ENCODE assay signal across 10 mouse cellular contexts in genomic region chr3:121448606-121449005, GRCm38 (mm10). TPM values are rescaled to one million over a fixed set of nuclear protein-coding genes. Genes with fewer than 3 reads are reported as not detected.
DNase-seq lines count a peak whose midpoint lies in the region; ATAC-seq and TF ChIP-seq lines count a peak whose summit lies in the region.
"Had no signal": no experiment of that assay in that cellular context is flagged by ENCODE, and none has a peak within 500 bp of the region (broad histone marks: within the 10 kb centered on the region; RNA-seq: fewer than 3 reads in every experiment).

No protein-coding gene starts in this region.

- H3K4me1 ChIP-seq in heart, postnatal 0 days (ENCODE audit: control insufficient read depth, insufficient read depth): peaks cover 22% of the 10 kb centered on the region
- H3K4me1 ChIP-seq in hindbrain, embryonic 16.5 days (ENCODE audit: control insufficient read depth, insufficient read depth, low read depth, low read length): peaks cover 17% of the 10 kb centered on the region

- no peak for TF ChIP-seq EP300 in heart, postnatal 0 days (IDR thresholded peaks at IDR 0.05; ENCODE audit: low read depth)

- H3K27ac ChIP-seq in heart, postnatal 0 days (ENCODE audit: low read depth): no peak overlapping the region
- no peak overlapping the region for H3K27ac ChIP-seq in hindbrain, embryonic 16.5 days (ENCODE audit: low read depth, low read length)

- H3K4me2 ChIP-seq in heart, postnatal 0 days (ENCODE audit: low read depth, low read length): peak overlapping the region; percentile 0
- no peak overlapping the region for H3K4me2 ChIP-seq in hindbrain, embryonic 16.5 days (ENCODE audit: low read length)

- peaks cover 34% of the 10 kb centered on the region for H3K36me3 ChIP-seq in heart, postnatal 0 days (replicated peaks; ENCODE audit: control insufficient read depth, insufficient read depth, low read length)
- H3K36me3 ChIP-seq in hindbrain, embryonic 16.5 days (ENCODE audit: control insufficient read depth, insufficient read depth, low read length): no peaks in the 10 kb centered on the region

- no peak for DNase-seq in heart, postnatal 0 days (ENCODE audit: low spot score)
- DNase-seq in heart, postnatal 14 days: no peak
- peak; percentile 31 for DNase-seq in urinary bladder, adult 2 months (ENCODE audit: low spot score)
- DNase-seq in urinary bladder, postnatal 10 days (ENCODE audit: low spot score): no peak
- peak; percentile 19 for DNase-seq in urinary bladder, postnatal 25 days (ENCODE audit: low spot score)
- DNase-seq in lung, postnatal 25 days (ENCODE audit: low spot score): no peak
- DNase-seq: liver; thymus, adult 18-20 months had no signal

- ATAC-seq in heart, postnatal 0 days (ENCODE audit: insufficient read depth, low read depth): no peak
- ATAC-seq in hindbrain, embryonic 16.5 days: peak; percentile 60
- ATAC-seq in cerebellum, adult (ENCODE audit: insufficient number of reproducible peaks, low FRiP score, low TSS enrichment): no peak

- no peak overlapping the region for H3K9ac ChIP-seq in heart, postnatal 0 days (replicated peaks; ENCODE audit: low read depth, low read length)
- H3K9ac ChIP-seq in hindbrain, embryonic 16.5 days (ENCODE audit: low read depth, low read length): no peak overlapping the region

- H3K4me3 ChIP-seq in heart, postnatal 0 days (ENCODE audit: low read depth, low read length): no peak overlapping the region
- no peak overlapping the region for H3K4me3 ChIP-seq in hindbrain, embryonic 16.5 days (ENCODE audit: low read length)

- H3K9me3 ChIP-seq in heart, postnatal 0 days (replicated peaks; ENCODE audit: control insufficient read depth, low read length): no peaks in the 10 kb centered on the region
- H3K9me3 ChIP-seq in hindbrain, embryonic 16.5 days (ENCODE audit: control insufficient read depth, low read length): no peaks in the 10 kb centered on the region

- no peaks in the 10 kb centered on the region for H3K27me3 ChIP-seq in heart, postnatal 0 days (ENCODE audit: control insufficient read depth, insufficient read depth, low read length)
- no peaks in the 10 kb centered on the region for H3K27me3 ChIP-seq in hindbrain, embryonic 16.5 days (replicated peaks; ENCODE audit: control insufficient read depth, insufficient read depth, low read length)

- 71% methylated on average over 8 of the region's 8 CpGs for WGBS in heart, postnatal 0 days
- WGBS in hindbrain, embryonic 16.5 days: 39% methylated on average over 8 of the region's 8 CpGs

- no peak for TF ChIP-seq CTCF in heart, postnatal 0 days (IDR thresholded peaks at IDR 0.05; ENCODE audit: low read depth)

- intact Hi-C loops in heart, postnatal 14 days (cut with DNase I): no loop called here

RNA-seq across cellular contexts. Expression of gene Cnn3, which starts 22.3 kb away (rescaled TPM):
- total RNA-seq in heart, postnatal 0 days (2014; rRNA removed; ENCODE audit: low replicate concordance): 132 and 166 TPM in 2 replicates
- polyA plus RNA-seq in heart, postnatal 0 days (2015; fragmentation: Nextera tagmentation; extraction: Ambion mirVana): 187 and 190 TPM in 2 replicates
- 10 to 100 TPM; 68.1 to 74.9 TPM for total RNA-seq in heart, postnatal 14 days (2021)
- 427 and 481 TPM in 2 replicates for polyA plus RNA-seq in urinary bladder, adult 2 months (2012; rRNA removed)
- polyA plus RNA-seq in hindbrain, embryonic 16.5 days (2015; fragmentation: Nextera tagmentation; extraction: Ambion mirVana): 395 and 417 TPM in 2 replicates

Comparison
In these comparisons a context has a peak if more than half of its experiments do, and no peak if none do; other contexts are left out.
1. DNase-seq: peak in urinary bladder, adult 2 months (single experiment) and urinary bladder, postnatal 25 days (single experiment); none in heart, postnatal 0 days (single experiment), heart, postnatal 14 days (0 of 2), urinary bladder, postnatal 10 days (single experiment) and lung, postnatal 25 days (single experiment).